Mouse (Mus musculus) heart, postnatal 4 days (tissue): Measurements from ENCODE around the gene Asxl1. TPM values are rescaled to one million over a fixed set of nuclear protein-coding genes. Genes with fewer than 3 reads are reported as not detected.

Experiments used
- DNase-seq: peaks from one replicate; pipeline ENCODE4 v3.0.0; 2021
- total RNA-seq, 2 experiments: library from RNA; stranded (reverse); gene quantifications; 2 replicates each; pipeline ENCODE4 v1.2.3; 2021

Gene Asxl1
- total RNA-seq, 2 experiments from 2014 or later = 37.0 to 38.2 TPM

DNA sequence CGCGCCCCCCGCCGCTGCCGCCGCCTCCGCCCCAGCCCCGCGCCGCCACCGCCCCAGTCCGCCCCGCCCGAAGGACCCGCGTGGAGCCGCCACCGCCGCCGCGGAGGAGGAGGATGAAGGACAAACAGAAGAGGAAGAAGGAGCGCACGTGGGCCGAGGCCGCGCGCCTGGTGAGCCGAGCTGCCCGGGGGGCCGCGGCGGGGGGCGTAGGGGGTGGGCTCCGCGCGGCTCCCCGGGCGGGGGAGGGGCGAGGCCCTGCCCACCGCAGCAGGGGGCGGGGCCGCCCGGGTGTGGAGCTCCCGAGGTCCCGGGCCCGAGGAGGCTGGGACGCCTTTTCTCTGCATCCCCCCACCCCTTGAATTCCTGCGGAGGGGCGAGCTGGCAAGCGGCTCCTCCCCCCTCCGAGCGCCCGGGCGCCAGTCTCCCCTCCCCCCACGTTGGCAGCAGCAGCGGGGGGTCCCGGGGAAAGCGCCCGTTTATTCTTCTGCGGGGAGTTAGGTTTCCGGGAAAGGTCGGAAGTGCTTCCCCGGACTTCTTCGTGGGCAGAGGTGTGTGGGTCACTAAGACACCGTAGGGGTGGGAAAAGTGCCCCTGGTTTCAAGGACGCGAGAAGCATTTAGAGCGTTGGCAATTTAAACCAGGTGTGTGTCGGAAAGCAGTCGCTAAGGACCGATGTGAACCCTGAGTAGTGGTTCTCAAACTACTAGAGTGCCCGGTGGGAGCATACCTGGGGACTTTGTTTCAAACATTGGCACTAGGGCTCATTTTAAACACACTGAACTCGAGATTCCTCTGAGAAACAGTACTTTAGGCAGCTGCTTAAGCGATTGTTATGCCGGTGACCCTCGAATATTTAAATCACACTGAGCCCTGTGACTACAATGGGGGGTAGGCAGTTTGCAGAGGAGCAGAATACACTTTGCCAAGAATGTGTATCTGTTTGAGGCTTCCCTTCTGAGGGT is 873 bp downstream of the Asxl1 start:
- peak; percentile 81 for DNase-seq

DNA sequence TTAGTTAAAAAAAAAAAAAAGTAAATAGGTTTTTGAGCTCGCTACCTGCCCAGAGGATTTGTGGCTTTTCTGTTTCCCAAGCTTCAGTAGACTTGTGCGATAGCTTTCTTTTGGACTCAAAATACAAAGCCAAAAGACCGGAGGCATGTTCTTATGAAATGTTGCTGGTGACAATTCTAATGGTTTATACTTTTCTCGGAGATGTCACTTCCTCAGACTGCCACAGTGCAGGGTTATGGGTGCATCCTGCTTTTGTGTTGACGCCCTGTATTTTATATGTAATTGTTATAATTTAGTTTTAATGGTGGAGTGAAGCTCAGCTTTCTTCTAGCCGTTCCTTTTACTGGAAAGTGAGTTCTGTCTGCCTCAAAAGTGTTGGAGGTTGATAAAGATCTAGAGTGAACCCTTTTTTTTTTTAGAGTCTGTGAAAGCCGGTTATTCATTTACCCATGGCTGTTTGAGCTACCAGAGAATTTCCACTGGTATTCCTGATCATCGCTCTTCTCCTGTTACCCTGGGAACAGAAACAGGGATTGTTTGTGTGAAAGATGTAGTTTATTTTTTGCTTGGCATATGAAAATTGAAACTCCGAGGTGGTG is 1.7 kb downstream of the Asxl1 start:
- DNase-seq = no peak

DNA sequence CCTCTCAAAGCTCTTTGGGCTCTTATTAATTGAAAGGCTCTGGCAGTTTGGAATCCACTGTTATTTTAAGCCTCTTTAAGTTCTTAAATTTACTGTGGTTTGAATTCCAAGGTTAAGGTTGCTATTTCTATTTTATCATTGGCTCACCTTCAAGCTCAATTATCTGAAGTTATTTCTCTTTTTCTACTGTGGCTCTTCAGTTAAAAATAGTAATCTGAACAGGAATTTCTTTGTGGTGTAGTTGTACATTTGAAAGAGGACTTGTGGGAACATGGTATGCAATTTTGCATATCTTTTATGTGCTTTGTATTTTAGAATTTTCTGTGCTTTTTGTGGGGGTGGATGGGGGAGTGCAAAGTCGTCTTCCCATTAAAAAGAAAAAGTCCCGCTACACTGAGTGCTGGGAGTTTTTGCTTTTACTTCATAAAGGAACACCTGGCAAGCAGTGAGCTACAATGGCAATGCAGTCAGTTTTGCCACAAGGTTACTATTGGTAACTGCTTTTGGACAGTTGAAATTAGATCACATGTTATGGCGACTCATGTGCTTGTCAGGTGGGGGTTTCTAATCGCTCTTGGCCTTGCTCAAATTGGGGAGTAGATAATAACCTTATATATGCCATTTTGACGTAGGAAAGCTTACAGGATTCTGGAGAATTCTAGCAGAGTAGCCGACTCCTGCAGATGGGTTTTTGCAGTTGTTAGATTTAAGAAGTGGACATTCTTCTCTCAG is 2.6 kb downstream of the Asxl1 start:
- no peak for DNase-seq

GRCm38 (mm10) chr2:153350552-153351181 is 5.0 kb downstream of the Asxl1 start:
- no peak for DNase-seq

- no peak for DNase-seq
These were observed 9.0 kb downstream of the Asxl1 start for GRCm38 (mm10) chr2:153354648-153355047.

DNA sequence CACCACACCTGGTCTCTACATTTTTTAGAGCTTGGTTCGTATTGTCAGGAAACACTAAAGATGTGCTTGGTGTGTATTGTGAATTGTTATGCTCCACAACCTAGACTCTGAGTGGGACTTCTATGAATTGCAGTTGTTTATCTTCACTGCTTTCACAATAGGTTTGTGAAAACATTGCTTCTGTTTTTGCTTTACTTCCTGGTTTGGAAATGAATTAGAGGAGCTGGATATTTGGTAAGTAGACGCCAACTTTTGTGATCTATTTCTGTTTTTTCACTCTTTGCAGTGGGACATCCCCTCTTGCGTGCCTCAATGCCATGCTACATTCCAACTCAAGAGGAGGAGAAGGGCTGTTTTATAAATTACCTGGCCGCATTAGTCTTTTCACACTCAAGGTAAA is 11.2 kb downstream of the Asxl1 start:
- DNase-seq = no peak

DNA sequence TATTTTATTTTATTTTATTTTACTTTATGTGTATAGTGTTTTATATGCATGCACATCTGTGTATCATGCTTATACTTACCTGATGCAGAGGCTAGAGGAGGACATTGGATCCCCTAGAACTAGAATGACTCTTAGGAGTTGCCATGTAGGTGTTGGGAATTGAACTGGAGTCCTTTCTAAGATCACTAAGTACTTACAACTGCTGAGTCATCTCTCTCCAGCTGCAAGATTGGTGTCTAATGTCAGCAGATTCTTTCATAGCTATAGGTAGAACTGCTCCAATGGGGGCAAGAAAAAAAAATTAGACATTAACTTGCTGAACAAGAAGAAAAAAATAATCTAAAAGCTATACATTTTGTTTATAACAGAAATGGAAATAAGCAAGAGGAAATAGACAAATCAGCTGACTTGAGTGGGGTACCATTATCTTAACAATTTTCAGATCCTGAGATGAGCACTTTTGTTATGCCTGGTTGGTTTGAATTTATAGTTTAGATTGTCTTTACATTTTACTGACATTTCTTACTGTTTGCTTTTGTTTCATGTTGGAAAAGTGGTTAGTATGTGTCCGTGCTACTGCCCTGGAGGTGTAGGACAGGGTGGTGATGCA is 15.6 kb downstream of the Asxl1 start:
- DNase-seq = no peak

- DNase-seq = peak; percentile 35
These were observed 18.9 kb downstream of the Asxl1 start for GRCm38 (mm10) chr2:153364531-153364930.

- DNase-seq = no peak
These were observed 25.2 kb downstream of the Asxl1 start for GRCm38 (mm10) chr2:153370871-153371270.

GRCm38 (mm10) chr2:153375380-153375779 is 29.8 kb downstream of the Asxl1 start:
- DNase-seq = no peak

GRCm38 (mm10) chr2:153380479-153380878 is 34.9 kb downstream of the Asxl1 start:
- DNase-seq = no peak

- DNase-seq = no peak
These were observed 44.2 kb downstream of the Asxl1 start for GRCm38 (mm10) chr2:153389831-153390230.

GRCm38 (mm10) chr2:153393045-153393444 is 47.4 kb downstream of the Asxl1 start:
- peak; percentile 60 for DNase-seq

DNA sequence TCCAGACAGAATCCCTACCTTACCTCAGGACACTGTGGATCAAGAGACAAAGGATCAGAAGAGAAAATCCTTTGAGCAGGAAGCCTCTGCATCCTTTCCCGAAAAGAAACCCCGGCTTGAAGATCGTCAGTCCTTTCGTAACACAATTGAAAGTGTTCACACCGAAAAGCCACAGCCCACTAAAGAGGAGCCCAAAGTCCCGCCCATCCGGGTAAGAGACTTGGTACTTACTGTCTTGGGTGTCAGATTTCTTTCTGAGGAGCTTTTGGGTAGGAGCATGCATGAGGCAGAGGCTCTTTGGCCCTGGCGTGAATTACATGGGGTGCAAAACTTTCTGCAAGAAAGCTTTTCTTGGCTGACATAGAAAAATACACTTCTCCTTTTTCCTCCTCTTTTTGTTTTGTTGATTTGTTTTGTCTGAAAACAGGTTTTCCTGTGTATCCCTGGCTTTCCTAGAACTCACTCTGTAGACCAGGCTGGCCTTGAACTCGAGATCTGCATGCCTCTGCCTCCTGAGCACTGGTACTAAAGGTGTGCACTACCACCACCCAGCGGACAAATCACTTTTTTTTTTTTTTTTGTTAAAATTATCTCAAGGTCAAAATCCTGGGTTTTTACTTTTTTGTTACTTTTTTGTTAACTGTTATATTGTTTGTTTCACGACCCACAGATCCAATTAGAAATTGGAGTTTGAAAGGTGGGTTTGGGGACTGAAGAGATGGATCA is 52.3 kb downstream of the Asxl1 start:
- no peak for DNase-seq

DNA sequence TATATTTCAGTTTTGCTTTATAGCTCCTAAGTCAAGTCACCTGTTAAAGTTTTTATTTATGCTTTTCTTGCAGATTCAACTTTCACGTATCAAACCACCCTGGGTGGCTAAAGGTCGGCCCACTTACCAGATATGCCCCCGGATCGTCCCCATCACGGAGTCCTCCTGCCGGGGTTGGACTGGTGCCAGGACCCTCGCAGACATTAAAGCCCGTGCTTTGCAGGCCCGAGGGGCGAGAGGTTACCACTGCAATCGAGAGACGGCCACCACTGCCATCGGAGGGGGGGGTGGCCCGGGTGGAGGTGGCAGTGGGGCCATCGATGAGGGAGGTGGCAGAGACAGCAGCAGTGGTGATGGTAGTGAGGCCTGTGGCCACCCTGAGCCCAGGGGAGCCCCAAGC is 53.5 kb downstream of the Asxl1 start:
- no peak for DNase-seq

GRCm38 (mm10) chr2:153404062-153404461 is 58.4 kb downstream of the Asxl1 start:
- no peak for DNase-seq

DNA sequence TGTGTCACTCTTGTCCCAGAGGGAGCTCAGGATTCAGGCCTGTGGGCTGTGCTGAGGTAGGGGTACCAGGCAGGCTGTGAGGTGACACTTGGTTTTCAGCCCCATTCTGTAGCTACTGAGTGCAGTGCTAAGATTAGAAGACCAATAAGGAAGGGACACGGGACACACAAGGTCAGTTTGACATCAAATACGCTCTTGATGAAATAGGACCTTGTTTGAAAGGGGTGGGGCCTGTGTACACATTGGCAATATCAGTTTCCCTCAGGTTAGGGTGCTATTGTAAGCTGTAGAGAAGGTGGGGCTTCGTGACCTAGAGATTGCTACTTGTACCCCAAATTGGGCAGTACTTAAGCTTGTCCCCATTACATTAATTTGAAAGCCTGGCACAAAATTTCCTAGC is 59.3 kb downstream of the Asxl1 start:
- no peak for DNase-seq

GRCm38 (mm10) chr2:153406882-153407281 is 61.3 kb downstream of the Asxl1 start:
- no peak for DNase-seq

DNA sequence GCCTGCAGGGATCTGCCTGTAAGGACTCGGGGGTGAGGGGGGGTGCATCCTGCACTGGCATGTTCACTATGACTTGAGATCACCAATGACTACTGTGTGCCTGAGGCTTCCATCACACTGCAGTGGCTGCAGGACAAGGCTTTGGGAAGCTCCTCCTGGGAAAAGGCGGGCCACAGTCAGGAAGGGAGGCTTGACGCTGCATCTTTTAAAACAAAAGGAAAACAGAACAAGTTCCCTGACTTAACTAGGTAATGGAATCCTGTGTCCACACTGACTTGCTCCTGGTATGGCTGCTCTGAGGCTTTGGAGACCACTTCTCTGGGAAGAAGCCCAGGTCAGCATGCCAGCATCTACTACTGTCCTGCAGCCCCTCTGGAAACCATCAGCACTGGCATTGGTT is 63.3 kb downstream of the Asxl1 start:
- DNase-seq = peak; percentile 26

DNA sequence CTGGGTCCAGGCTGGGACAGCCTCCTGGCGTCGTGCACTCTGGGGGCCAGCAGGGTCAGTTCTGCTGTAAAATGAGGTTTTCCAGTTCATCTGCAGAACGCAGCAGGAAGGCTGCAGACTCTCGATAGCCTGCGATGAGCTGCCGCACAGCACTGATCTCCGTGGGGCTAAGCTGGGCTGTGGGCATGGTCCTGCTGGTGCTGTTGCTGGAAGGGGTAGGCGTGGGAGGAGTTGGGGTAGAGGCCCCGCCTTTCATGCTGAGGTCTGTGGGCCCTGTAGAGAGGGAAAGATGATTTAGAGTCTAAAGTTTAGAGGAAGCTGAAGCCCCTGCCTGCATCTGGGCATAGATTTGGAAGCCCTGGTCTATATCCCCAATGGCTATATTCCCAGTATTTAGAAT is 65.9 kb downstream of the Asxl1 start:
- no peak for DNase-seq

- DNase-seq = no peak
These were observed 66.9 kb downstream of the Asxl1 start for GRCm38 (mm10) chr2:153412563-153412962.

DNA sequence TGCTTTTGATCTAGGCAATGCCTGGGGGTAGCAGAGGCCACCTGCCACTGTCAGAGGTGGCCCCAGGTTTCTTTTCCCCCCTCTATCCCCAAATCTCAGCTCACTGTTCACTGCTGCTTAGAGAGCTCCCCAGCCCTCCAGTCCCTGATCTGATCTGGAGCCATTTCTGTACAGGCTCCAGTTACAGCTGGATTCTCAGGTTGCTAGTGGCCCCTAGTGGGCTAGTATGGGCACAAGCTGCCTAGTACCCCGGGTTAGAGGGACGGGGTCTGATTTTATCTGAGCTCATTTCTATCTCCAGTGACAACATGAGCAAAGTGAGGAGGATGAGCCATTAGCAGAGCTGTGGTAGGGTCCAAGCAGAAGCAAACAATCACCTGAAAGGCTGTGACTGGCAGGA is 69.0 kb downstream of the Asxl1 start:
- peak; percentile 52 for DNase-seq
